Mouse (Mus musculus) megakaryocyte-erythroid progenitor cell, adult 5-6 weeks (primary cell): ENCODE measurements around the gene Chn1. TPM values are rescaled to one million over a fixed set of nuclear protein-coding genes. Genes with fewer than 3 reads are reported as not detected.
A peak's percentile ranks its signal among the peaks of the same experiment; 100 is the strongest.

Experiments
- ATAC-seq: replicated peaks from 2 replicates; pipeline ENCODE4 v1.8.0; 2016; ENCODE audit warnings: mild to moderate bottlenecking, inconsistent platforms; ENCODE audit not compliant: severe bottlenecking, poor library complexity, low FRiP score, low TSS enrichment
- total RNA-seq, 2 experiments: library from RNA; stranded (forward) in 1 of 2; stranded (reverse) in 1 of 2; fragments of 200-1000, 215-1000 nt in 1 of 2; fragments of >200 nt in 1 of 2; fragmentation: Nextera tagmentation in 1 of 2; gene quantifications; 2 replicates each; pipeline ENCODE4 v1.2.3; 2014 to 2017

The Chn1 gene
- total RNA-seq, 2 experiments from 2014 or later: not detected

- ATAC-seq: no peak
Measured at GRCm38 (mm10) chr2:73571304-73571703, 203.8 kb downstream of the Chn1 start.

GRCm38 (mm10) chr2:73566989-73567605, 208.0 kb downstream of the Chn1 start:
- peak; percentile 93 for ATAC-seq

GRCm38 (mm10) chr2:73566162-73566561, 209.0 kb downstream of the Chn1 start:
- ATAC-seq: no peak

GRCm38 (mm10) chr2:73563690-73564089, 211.5 kb downstream of the Chn1 start:
- no peak for ATAC-seq

- no peak for ATAC-seq
Measured at GRCm38 (mm10) chr2:73562656-73563055, 212.5 kb downstream of the Chn1 start.

- ATAC-seq: peak; percentile 85
Measured at GRCm38 (mm10) chr2:73561665-73562063, 213.5 kb downstream of the Chn1 start.

- no peak for ATAC-seq
Measured at GRCm38 (mm10) chr2:73560899-73561664, 214.1 kb downstream of the Chn1 start.

Other genes with a start within 250 kb of the Chn1 start
- gene Wipf1, start 245.6 kb downstream of the Chn1 start, total RNA-seq (2014; fragmentation: Nextera tagmentation): 7.7 and 14.0 TPM in 2 replicates
- 3.9 and 9.6 TPM in 2 replicates for gene Wipf1, start 245.6 kb downstream of the Chn1 start, total RNA-seq (2017)
- gene Chrna1, start 195.0 kb downstream of the Chn1 start, total RNA-seq (2014; fragmentation: Nextera tagmentation): 0.28 TPM in 1 of 2 replicates, not detected in the other
- not detected in 2 replicates for gene Chrna1, start 195.0 kb downstream of the Chn1 start, total RNA-seq (2017)
- 72.9 and 80.5 TPM in 2 replicates for gene Atf2, start 117.3 kb upstream of the Chn1 start, total RNA-seq (2014; fragmentation: Nextera tagmentation)
- 45.8 and 46.2 TPM in 2 replicates for gene Atf2, start 117.3 kb upstream of the Chn1 start, total RNA-seq (2017)
- 940 and 1,011 TPM in 2 replicates for gene Atp5g3, start 136.0 kb upstream of the Chn1 start, total RNA-seq (2014; fragmentation: Nextera tagmentation)
- 182 and 210 TPM in 2 replicates for gene Atp5g3, start 136.0 kb upstream of the Chn1 start, total RNA-seq (2017)